Mouse (Mus musculus): ENCODE measurements at regions not wholly inside any gene's neighbourhood (a gene's known extent, or its start where the extent isn't known, plus 50 kb on each side); places are given as distances from the start of the nearest gene placed in this dataset.

GRCm38 (mm10) chr6:31141486-31141885 is 182.6 kb upstream of the Klf14 start:
- TF ChIP-seq CTCF (IDR thresholded peaks at IDR 0.05; ENCODE audit: borderline replicate concordance, control insufficient read depth, extremely low read depth, insufficient read depth, low read length, poor library complexity) (no peak), POLR2A (IDR thresholded peaks at IDR 0.05; ENCODE audit: control insufficient read depth, extremely low read depth, insufficient read depth, low read length, poor library complexity) (no peak)

All from thymus, adult 2 months (tissue).